Mouse (Mus musculus) megakaryocyte, embryonic 14.5 days (primary cell): ENCODE measurements at regions not wholly inside any gene's neighbourhood (a gene's known extent, or its start where the extent isn't known, plus 50 kb on each side); places are given as distances from the start of the nearest gene placed in this dataset.

Source experiments
- H3K27me3 ChIP-seq: replicated peaks from 2 replicates; pipeline ENCODE3; 2012; ENCODE audit warnings: inconsistent platforms
- H3K36me3 ChIP-seq: replicated peaks from 2 replicates; pipeline ENCODE3; 2012; ENCODE audit warnings: low read length, inconsistent platforms, mixed read lengths
- H3K4me1 ChIP-seq: 2 replicates; pipeline ENCODE4 v1.6.1; 2012; ENCODE audit warnings: inconsistent platforms
- H3K4me3 ChIP-seq: replicated peaks from 2 replicates; pipeline ENCODE3; 2012; ENCODE audit warnings: moderate library complexity, mild to moderate bottlenecking, inconsistent platforms
- H3K9me3 ChIP-seq: 2 replicates; pipeline ENCODE4 v1.6.1; 2012; ENCODE audit warnings: inconsistent platforms
- FLI1 ChIP-seq: IDR thresholded peaks from 2 replicates; pipeline ENCODE4 v1.6.1; 2012; ENCODE audit warnings: low read length, inconsistent platforms, mixed read lengths
- GATA1 ChIP-seq: IDR thresholded peaks from 3 replicates; pipeline ENCODE4 v1.6.1; 2012; ENCODE audit warnings: mixed read lengths, low read length, inconsistent platforms, borderline replicate concordance

- Histone ChIP-seq H3K4me3 (no peak overlapping the region), H3K27me3 (peaks cover 16% of the 10 kb centered on the region), H3K36me3 (no peaks in the 10 kb centered on the region), H3K9me3 (no peaks in the 10 kb centered on the region), H3K4me1 (no peaks in the 10 kb centered on the region; the same call in 1 of the 2 replicates)
- TF ChIP-seq FLI1 (no peak), GATA1 (no peak)
These were observed 68.2 kb upstream of the Kcnj15 start for GRCm38 (mm10) chr16:95189114-95189513.

GRCm38 (mm10) chr16:95194151-95194550 lies 63.2 kb upstream of the Kcnj15 start:
- Histone ChIP-seq H3K4me3 (peak overlapping the region; percentile 20), H3K27me3 (peaks cover 48% of the 10 kb centered on the region), H3K9me3 (no peaks in the 10 kb centered on the region), H3K36me3 (no peaks in the 10 kb centered on the region), H3K4me1 (peaks cover 11% of the 10 kb centered on the region)
- no peak for TF ChIP-seq GATA1
- no peak for TF ChIP-seq FLI1

GRCm38 (mm10) chr16:95196141-95196540 lies 61.2 kb upstream of the Kcnj15 start:
- no peak for TF ChIP-seq GATA1
- no peak for TF ChIP-seq FLI1
- H3K4me3 ChIP-seq, result no peak overlapping the region
- peaks cover 53% of the 10 kb centered on the region for H3K27me3 ChIP-seq
- H3K9me3 ChIP-seq, result peaks cover 1% of the 10 kb centered on the region; the same call in 1 of the 2 replicates
- no peaks in the 10 kb centered on the region for H3K36me3 ChIP-seq
- H3K4me1 ChIP-seq, result peaks cover 19% of the 10 kb centered on the region

GRCm38 (mm10) chr16:95196622-95197021 lies 60.7 kb upstream of the Kcnj15 start:
- Histone ChIP-seq H3K4me1 (peaks cover 19% of the 10 kb centered on the region), H3K36me3 (no peaks in the 10 kb centered on the region), H3K9me3 (peaks cover 6% of the 10 kb centered on the region), H3K4me3 (no peak overlapping the region), H3K27me3 (peaks cover 53% of the 10 kb centered on the region)
- no peak for TF ChIP-seq FLI1
- no peak for TF ChIP-seq GATA1

GRCm38 (mm10) chr16:95198795-95199563 lies 58.4 kb upstream of the Kcnj15 start:
- no peak overlapping the region for H3K4me3 ChIP-seq
- peaks cover 14% of the 10 kb centered on the region for H3K9me3 ChIP-seq
- no peaks in the 10 kb centered on the region for H3K36me3 ChIP-seq
- TF ChIP-seq GATA1 (no peak), FLI1 (no peak)
- H3K4me1 ChIP-seq, result peaks cover 19% of the 10 kb centered on the region
- H3K27me3 ChIP-seq, result peaks cover 59% of the 10 kb centered on the region

GRCm38 (mm10) chr16:95202126-95202883 lies 55.1 kb upstream of the Kcnj15 start:
- no peaks in the 10 kb centered on the region for H3K36me3 ChIP-seq
- peaks cover 21% of the 10 kb centered on the region for H3K4me1 ChIP-seq
- no peak for TF ChIP-seq FLI1
- no peak for TF ChIP-seq GATA1
- H3K9me3 ChIP-seq, result peaks cover 14% of the 10 kb centered on the region
- H3K4me3 ChIP-seq, result no peak overlapping the region
- H3K27me3 ChIP-seq, result peaks cover 49% of the 10 kb centered on the region

GRCm38 (mm10) chr16:95203026-95203425 lies 54.3 kb upstream of the Kcnj15 start:
- Histone ChIP-seq H3K4me1 (peaks cover 26% of the 10 kb centered on the region), H3K9me3 (peaks cover 14% of the 10 kb centered on the region), H3K4me3 (no peak overlapping the region), H3K27me3 (peaks cover 45% of the 10 kb centered on the region), H3K36me3 (no peaks in the 10 kb centered on the region)
- TF ChIP-seq FLI1 (no peak), GATA1 (no peak)

- TF ChIP-seq FLI1 (no peak), GATA1 (no peak)
- no peaks in the 10 kb centered on the region for H3K36me3 ChIP-seq
- peaks cover 21% of the 10 kb centered on the region for H3K4me1 ChIP-seq
- H3K27me3 ChIP-seq, result peaks cover 37% of the 10 kb centered on the region
- H3K9me3 ChIP-seq, result peaks cover 14% of the 10 kb centered on the region
- no peak overlapping the region for H3K4me3 ChIP-seq
These were observed 53.6 kb upstream of the Kcnj15 start for GRCm38 (mm10) chr16:95203790-95204189.

- H3K4me1 ChIP-seq, result peaks cover 18% of the 10 kb centered on the region
- peaks cover 14% of the 10 kb centered on the region for H3K9me3 ChIP-seq
- H3K36me3 ChIP-seq, result no peaks in the 10 kb centered on the region
- H3K4me3 ChIP-seq, result no peak overlapping the region
- peaks cover 31% of the 10 kb centered on the region for H3K27me3 ChIP-seq
- TF ChIP-seq FLI1, result no peak
- TF ChIP-seq GATA1, result no peak
These were observed 52.9 kb upstream of the Kcnj15 start for GRCm38 (mm10) chr16:95204507-95204906.

GRCm38 (mm10) chr16:95206445-95206844 lies 50.9 kb upstream of the Kcnj15 start:
- H3K4me3 ChIP-seq, result no peak overlapping the region
- peaks cover 13% of the 10 kb centered on the region; the same call in 1 of the 2 replicates for H3K4me1 ChIP-seq
- H3K36me3 ChIP-seq, result peaks cover 4% of the 10 kb centered on the region
- peaks cover 28% of the 10 kb centered on the region for H3K27me3 ChIP-seq
- peaks cover 19% of the 10 kb centered on the region for H3K9me3 ChIP-seq
- TF ChIP-seq GATA1 (no peak), FLI1 (no peak)
